Mouse (Mus musculus) heart, adult 9 months (tissue): ENCODE measurements around the gene Snap29.

Source experiments
- DNase-seq, 2 experiments: peaks; one replicate each; pipeline ENCODE4 v3.0.0; 2022; ENCODE audit warnings: low spot score in 2 of 2

Snap29 gene

GRCm38 (mm10) chr16:17405736-17406443 lies at the start of gene Snap29, which contains the start of gene Pi4ka:
Gene Snap29 (plus strand): TSS chr16:17405986.
Gene Pi4ka (minus strand): TSS chr16:17406314.
- DNase-seq: peak; percentile 100

GRCm38 (mm10) chr16:17356031-17356430 lies 49.8 kb upstream of the Snap29 start:
- DNase-seq: no peak

GRCm38 (mm10) chr16:17358787-17359186 lies 47.0 kb upstream of the Snap29 start:
- DNase-seq: no peak

GRCm38 (mm10) chr16:17382306-17382705 lies 23.5 kb upstream of the Snap29 start:
- no peak for DNase-seq

GRCm38 (mm10) chr16:17383594-17384326 lies 22.0 kb upstream of the Snap29 start:
- no peak for DNase-seq

GRCm38 (mm10) chr16:17392784-17393183 lies 13.0 kb upstream of the Snap29 start:
- no peak for DNase-seq

GRCm38 (mm10) chr16:17402855-17403254 lies 2.9 kb upstream of the Snap29 start:
- DNase-seq: peak in 1 of 2 experiments; percentile 44

- DNase-seq: peak; percentile 66 to 72
Observed at GRCm38 (mm10) chr16:17405271-17405696, 502 bp upstream of the Snap29 start.

GRCm38 (mm10) chr16:17406512-17407231 lies 886 bp downstream of the Snap29 start:
- DNase-seq: no peak

GRCm38 (mm10) chr16:17409046-17409445 lies 3.3 kb downstream of the Snap29 start:
- peak; percentile 21 to 45 for DNase-seq

- peak; percentile 32 to 40 for DNase-seq
Observed at GRCm38 (mm10) chr16:17410209-17410608, 4.4 kb downstream of the Snap29 start.

- no peak for DNase-seq
Observed at GRCm38 (mm10) chr16:17423021-17423420, 17.2 kb downstream of the Snap29 start.

- no peak for DNase-seq
Observed at GRCm38 (mm10) chr16:17432576-17432975, 26.8 kb downstream of the Snap29 start.

- peak; percentile 98 for DNase-seq
Observed at GRCm38 (mm10) chr16:17451541-17452372, 46.0 kb downstream of the Snap29 start, which contains the start of gene Crkl. Gene Crkl (plus strand): TSS chr16:17451987.

GRCm38 (mm10) chr16:17452373-17452715 lies 46.6 kb downstream of the Snap29 start:
- no peak for DNase-seq

- DNase-seq: no peak
Observed at GRCm38 (mm10) chr16:17456901-17457300, 51.1 kb downstream of the Snap29 start.

GRCm38 (mm10) chr16:17460254-17460653 lies 54.5 kb downstream of the Snap29 start:
- no peak for DNase-seq

GRCm38 (mm10) chr16:17461596-17461995 lies 55.8 kb downstream of the Snap29 start:
- DNase-seq: no peak

GRCm38 (mm10) chr16:17463184-17463583 lies 57.4 kb downstream of the Snap29 start:
- DNase-seq: no peak

- DNase-seq: no peak
Observed at GRCm38 (mm10) chr16:17466875-17467663, 61.3 kb downstream of the Snap29 start.

GRCm38 (mm10) chr16:17472498-17472897 lies 66.7 kb downstream of the Snap29 start:
- no peak for DNase-seq
